Mouse (Mus musculus): ENCODE results near the gene Prss2. TPM values are rescaled to one million over a fixed set of nuclear protein-coding genes. Genes with fewer than 3 reads are reported as not detected.

The Prss2 gene
- polyA plus RNA-seq (2012; rRNA removed), result 3.8 and 4,472 TPM in 2 replicates

DNA sequence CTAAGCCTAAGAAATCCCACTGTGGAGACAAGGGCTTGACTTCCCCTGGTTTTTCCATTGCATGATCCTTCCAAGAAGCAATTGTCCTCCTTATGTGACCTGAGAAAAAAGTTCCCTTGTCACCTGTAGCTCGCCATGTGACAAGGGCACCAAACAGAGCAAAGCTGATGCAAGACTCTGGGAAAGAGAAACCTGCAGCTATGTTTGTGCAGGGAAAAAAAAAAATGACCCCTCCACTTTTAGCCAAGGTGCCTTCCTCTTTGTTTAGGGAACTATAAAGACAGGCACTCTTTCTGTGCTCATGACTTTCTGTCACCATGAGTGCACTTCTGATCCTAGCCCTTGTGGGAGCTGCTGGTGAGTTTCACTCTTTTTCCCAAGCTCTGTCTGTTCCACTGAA lies at the start of gene Prss2:
TSS of gene Prss2 (plus strand) at position 301 of the 400 bp plus-strand sequence.

Other genes starting within 250 kb of the Prss2 start
- gene Try4, start 219.5 kb upstream of the Prss2 start, polyA plus RNA-seq (2012; rRNA removed), result 2.8 and 3,866 TPM in 2 replicates
- gene Try5, start 204.9 kb upstream of the Prss2 start, polyA plus RNA-seq (2012; rRNA removed), result 1.2 and 1,347 TPM in 2 replicates
- gene Try10, start 167.7 kb upstream of the Prss2 start, polyA plus RNA-seq (2012; rRNA removed), result 37.0 TPM in 1 of 2 replicates, not detected in the other
- gene Prss3, start 144.1 kb upstream of the Prss2 start, polyA plus RNA-seq (2012; rRNA removed), result 0.20 and 54.1 TPM in 2 replicates
- 11.8 TPM in 1 of 2 replicates, not detected in the other for gene Gm5771, start 129.4 kb upstream of the Prss2 start, polyA plus RNA-seq (2012; rRNA removed)
- 2.6 TPM in 1 of 2 replicates, not detected in the other for gene Gm10334, start 75.6 kb upstream of the Prss2 start, polyA plus RNA-seq (2012; rRNA removed)
- gene Prss1, start 62.9 kb upstream of the Prss2 start, polyA plus RNA-seq (2012; rRNA removed), result 5.1 TPM in 1 of 2 replicates, not detected in the other
- gene Ephb6, start 83.7 kb downstream of the Prss2 start, polyA plus RNA-seq (2012; rRNA removed), result 6.7 and 8.6 TPM in 2 replicates
- 5.9 and 9.0 TPM in 2 replicates for gene Trpv6, start 114.6 kb downstream of the Prss2 start, polyA plus RNA-seq (2012; rRNA removed)
- not detected in 2 replicates for gene Trpv5, start 159.0 kb downstream of the Prss2 start, polyA plus RNA-seq (2012; rRNA removed)
- gene Llcfc1, start 162.6 kb downstream of the Prss2 start, polyA plus RNA-seq (2012; rRNA removed), result not detected in 2 replicates
- gene Kel, start 182.6 kb downstream of the Prss2 start, polyA plus RNA-seq (2012; rRNA removed), result not detected in 2 replicates